Mouse (Mus musculus): Measurements from ENCODE around the gene Polrmt.

DNA sequence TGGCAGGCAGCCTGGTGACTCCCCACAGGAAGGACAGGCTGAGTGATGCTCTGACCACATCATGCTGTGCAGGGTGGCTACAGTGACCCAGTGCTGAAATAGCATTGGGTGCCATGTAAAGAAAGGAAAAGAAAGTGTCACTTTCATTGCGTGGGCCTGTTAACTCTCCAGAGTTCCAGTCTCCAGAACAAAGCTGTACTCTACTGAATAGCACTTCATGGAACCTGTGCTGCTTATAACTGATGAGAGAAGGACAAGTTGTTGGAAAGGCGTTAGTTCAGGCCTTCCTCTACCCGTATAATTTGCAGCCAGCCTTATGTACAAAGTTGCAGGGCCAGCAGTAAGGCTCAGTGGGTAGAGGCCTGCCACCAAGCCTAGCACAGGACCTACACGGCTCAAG, 57.7 kb downstream of the Polrmt start, which contains the start of gene Gzmm:
- TF ChIP-seq CTCF (conservative IDR thresholded peaks at IDR 0.05; ENCODE audit: insufficient read depth, insufficient read length, low read depth, low read length) (no peak), POLR2A (IDR thresholded peaks at IDR 0.05; ENCODE audit: low read depth, low read length) (no peak)

Data from kidney, adult 2 months (tissue).